Mouse (Mus musculus): ENCODE measurements at regions not wholly inside any gene's neighbourhood (a gene's known extent, or its start where the extent isn't known, plus 50 kb on each side); places are given as distances from the start of the nearest gene placed in this dataset.

DNA sequence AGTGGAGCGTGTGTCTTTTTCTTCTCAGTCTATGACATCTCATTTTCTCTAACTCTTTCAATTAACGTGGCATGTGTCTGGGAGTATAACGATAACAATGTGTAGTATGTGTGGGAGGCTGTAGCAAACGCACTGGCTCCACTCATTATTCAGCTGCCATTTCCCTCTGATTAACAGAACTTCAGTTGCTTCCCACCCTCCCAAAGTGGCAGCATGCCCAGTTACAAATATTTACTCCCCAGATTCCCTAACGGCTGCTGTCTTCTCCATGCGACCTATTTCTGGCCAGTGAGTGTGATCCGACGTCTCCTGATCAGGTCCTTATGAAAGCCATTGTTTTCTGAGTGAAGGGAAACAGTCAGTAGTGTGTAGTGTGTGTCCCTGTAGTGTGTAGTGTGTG lies 88.2 kb downstream of the Vcpkmt start:
- DNase-seq: no peak
- H3K4me1 ChIP-seq (ENCODE audit: control insufficient read depth, insufficient read depth, low read length): peaks cover 20% of the 10 kb centered on the region
- WGBS: 13% methylated on average over 8 of the region's 8 CpGs
- TF ChIP-seq CTCF (IDR thresholded peaks at IDR 0.05; ENCODE audit: insufficient read depth, low read length): no peak
- TF ChIP-seq POLR2A (IDR thresholded peaks at IDR 0.05; ENCODE audit: borderline replicate concordance, extremely low read depth, low read depth, low read length): no peak
- no peak overlapping the region for H3K4me3 ChIP-seq (replicated peaks; ENCODE audit: extremely low read depth, low read depth, low read length)

DNA sequence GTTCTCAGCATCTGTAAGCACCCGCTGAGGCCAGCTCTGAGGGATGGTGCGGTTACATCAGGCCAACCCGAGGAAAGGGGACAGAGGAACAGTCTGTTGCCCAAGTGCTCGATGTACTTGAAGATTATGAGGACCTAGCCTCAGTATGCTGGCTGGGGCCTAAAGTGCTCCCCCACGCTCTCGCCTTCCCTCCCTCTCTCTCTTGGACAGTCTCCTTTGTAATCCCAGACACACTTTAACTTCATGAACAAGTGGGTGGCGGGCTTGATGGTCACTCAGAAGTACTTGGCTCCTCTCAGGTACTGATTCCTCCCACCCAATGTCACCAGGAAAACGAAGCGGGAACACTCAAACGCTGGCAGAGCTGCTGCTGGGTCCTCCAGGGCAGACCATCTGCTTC lies 93.1 kb downstream of the Vcpkmt start:
- no peak overlapping the region for H3K4me3 ChIP-seq (replicated peaks; ENCODE audit: extremely low read depth, low read depth, low read length)
- 85% methylated on average over 10 of the region's 10 CpGs for WGBS
- peak; percentile 56 for DNase-seq
- TF ChIP-seq CTCF (IDR thresholded peaks at IDR 0.05; ENCODE audit: insufficient read depth, low read length) (no peak), POLR2A (IDR thresholded peaks at IDR 0.05; ENCODE audit: borderline replicate concordance, extremely low read depth, low read depth, low read length) (no peak)
- peaks cover 15% of the 10 kb centered on the region for H3K4me1 ChIP-seq (ENCODE audit: control insufficient read depth, insufficient read depth, low read length)

DNA sequence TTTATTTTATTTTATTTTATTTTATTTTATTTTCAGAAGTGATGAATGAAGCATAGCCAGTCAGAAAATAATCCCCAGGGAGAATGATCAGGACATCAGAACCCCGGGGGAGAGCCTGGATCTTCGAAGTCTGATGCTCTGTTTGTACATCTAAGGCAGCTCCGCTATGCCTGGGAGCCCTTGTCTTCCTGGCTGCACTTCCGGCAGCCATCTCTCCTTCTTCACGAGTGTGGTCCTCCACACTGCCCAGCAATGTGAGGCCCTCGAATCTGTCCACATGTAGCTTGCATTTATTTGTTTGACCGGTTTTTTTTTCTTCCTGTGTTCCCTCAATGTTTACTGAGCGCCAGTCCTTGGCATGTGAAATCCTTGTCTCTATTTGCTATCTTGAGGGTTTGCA lies 95.9 kb downstream of the Vcpkmt start:
- Histone ChIP-seq H3K4me3 (replicated peaks; ENCODE audit: extremely low read depth, low read depth, low read length) (no peak overlapping the region), H3K4me1 (ENCODE audit: control insufficient read depth, insufficient read depth, low read length) (peaks cover 11% of the 10 kb centered on the region)
- 50% methylated on average over 8 of the region's 8 CpGs for WGBS
- DNase-seq: no peak
- TF ChIP-seq CTCF (IDR thresholded peaks at IDR 0.05; ENCODE audit: insufficient read depth, low read length): no peak
- TF ChIP-seq POLR2A (IDR thresholded peaks at IDR 0.05; ENCODE audit: borderline replicate concordance, extremely low read depth, low read depth, low read length): no peak

DNA sequence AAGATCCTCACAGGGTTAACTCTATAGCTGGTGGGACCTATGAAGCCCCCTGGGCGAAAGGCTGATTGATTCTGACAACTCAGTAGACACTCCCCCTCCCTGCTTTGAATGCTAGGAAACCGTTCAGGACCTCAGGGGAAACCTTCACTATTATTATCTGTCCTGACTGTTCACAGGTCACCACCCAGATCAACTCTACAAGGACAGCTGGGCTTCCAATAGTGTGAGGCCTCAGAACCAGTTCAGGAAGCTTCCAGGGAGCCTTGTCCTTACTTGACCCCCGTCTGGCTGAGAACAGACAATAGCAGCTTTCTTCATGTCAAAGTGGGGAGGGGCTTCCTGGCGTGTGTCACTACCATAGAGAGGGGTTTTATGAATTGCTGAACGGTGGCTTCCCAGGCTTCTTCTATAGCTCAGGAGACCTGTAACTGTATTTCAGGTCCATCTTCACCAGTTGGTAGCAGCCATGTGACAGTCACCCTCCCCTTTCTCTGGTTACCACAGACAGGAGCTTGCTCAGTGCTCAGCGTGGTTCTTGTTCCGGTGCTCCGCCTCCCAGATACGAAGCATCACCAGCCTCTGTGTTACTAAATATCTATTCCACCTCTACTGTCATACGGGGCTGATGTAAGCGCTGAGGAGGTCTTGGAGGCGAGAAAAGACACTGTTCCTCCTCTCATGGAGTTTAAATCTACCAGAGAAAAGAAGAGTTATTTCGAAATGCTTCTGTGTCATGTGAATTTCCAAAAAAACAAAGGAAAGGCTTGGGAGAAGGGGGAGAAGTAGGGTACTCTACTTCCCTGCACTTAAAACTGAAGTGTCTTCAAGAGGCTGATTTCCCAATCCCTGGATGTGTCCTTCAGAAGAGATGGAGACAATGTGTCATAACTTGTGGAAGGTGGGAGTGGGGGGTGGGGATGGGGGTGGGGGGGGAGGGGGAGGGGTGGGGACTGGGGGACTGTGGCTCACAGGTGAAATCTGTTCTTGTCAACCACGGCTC lies 96.9 kb downstream of the Vcpkmt start:
- Histone ChIP-seq H3K4me1 (ENCODE audit: control insufficient read depth, insufficient read depth, low read length) (peaks cover 11% of the 10 kb centered on the region), H3K4me3 (replicated peaks; ENCODE audit: extremely low read depth, low read depth, low read length) (no peak overlapping the region)
- 16% methylated on average over 14 of the region's 14 CpGs for WGBS
- DNase-seq: peak; percentile 51
- TF ChIP-seq POLR2A (IDR thresholded peaks at IDR 0.05; ENCODE audit: borderline replicate concordance, extremely low read depth, low read depth, low read length) (0 out of 2 replicates have a peak, but pooled peaks have one; percentile 20), CTCF (IDR thresholded peaks at IDR 0.05; ENCODE audit: insufficient read depth, low read length) (no peak)

DNA sequence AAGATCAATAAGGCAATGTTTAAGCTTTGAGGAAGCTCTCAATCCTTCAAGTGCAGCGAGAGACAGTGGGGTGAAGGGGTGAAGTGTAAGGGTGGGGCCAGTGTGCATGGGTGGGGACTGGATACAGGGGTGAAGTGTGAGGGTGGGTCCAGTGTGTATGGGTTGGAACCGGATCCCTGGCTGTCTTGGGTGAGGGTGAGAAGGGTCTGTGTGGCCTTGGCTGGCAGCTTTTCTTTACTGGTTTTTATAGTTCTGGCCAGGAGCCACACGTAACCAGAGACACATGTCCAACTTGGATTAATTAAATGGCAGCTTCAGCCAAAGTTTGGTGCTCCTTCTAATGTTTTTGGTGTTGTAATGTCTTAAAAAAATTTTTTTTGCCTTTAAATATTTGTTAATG lies 101.4 kb downstream of the Vcpkmt start:
- Histone ChIP-seq H3K4me1 (ENCODE audit: control insufficient read depth, insufficient read depth, low read length) (peaks cover 13% of the 10 kb centered on the region), H3K4me3 (replicated peaks; ENCODE audit: extremely low read depth, low read depth, low read length) (no peak overlapping the region)
- no peak for DNase-seq
- WGBS: 56% methylated on average over 3 of the region's 3 CpGs
- no peak for TF ChIP-seq CTCF (IDR thresholded peaks at IDR 0.05; ENCODE audit: insufficient read depth, low read length)
- TF ChIP-seq POLR2A (IDR thresholded peaks at IDR 0.05; ENCODE audit: borderline replicate concordance, extremely low read depth, low read depth, low read length): no peak

DNA sequence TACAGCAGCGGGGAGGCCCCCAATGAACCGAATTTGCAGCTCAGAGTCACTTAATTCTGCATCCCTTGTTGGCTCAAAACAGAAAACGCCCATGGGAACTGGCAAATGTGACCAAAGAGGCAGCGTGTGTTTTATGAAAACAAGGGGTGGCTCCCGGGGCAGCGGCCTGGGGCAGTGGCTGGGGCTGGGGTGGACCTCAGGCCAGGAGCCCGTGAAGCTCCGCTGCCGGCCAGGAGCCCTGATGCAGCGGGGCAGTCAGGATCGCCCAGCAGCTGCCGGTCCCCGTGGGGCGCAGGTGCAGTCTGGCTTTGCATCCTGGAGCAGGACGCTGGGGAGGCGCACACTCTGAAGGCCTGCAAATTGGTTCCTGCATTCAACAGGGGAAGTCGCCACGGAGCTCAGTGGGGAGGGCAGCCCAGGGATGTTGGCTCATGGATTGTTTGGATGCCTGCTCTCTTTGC lies 104.4 kb upstream of the Gm9887 start:
- Histone ChIP-seq H3K4me3 (replicated peaks; ENCODE audit: extremely low read depth, low read depth, low read length) (no peak overlapping the region), H3K4me1 (ENCODE audit: control insufficient read depth, insufficient read depth, low read length) (peaks cover 5% of the 10 kb centered on the region; the same call in 1 of the 2 replicates)
- no peak for DNase-seq
- WGBS: 27% methylated on average over 18 of the region's 18 CpGs
- TF ChIP-seq CTCF (IDR thresholded peaks at IDR 0.05; ENCODE audit: insufficient read depth, low read length) (no peak), POLR2A (IDR thresholded peaks at IDR 0.05; ENCODE audit: borderline replicate concordance, extremely low read depth, low read depth, low read length) (peak; percentile 15; the same call in 1 of the 2 replicates)

DNA sequence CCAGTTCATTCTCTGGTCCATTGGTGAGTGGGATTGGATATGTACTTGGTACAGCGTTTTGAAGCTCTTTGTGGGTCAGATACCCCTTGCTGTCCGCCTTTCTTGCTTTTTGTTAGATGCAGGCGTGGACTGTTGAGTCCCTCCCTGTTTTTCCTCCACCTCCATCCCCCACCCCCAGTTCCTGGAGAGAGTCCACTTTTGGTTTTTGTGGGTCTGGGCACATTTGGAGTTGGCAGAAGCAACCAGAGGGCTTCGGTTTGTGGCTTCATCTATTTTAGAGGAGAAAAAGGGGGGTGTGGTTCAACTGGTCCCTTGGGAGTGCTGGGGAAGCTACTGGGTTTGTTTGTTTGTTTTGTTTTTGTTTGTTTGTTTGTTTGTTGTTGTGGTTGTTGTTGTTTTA lies 103.9 kb upstream of the Gm9887 start:
- H3K4me3 ChIP-seq (replicated peaks; ENCODE audit: extremely low read depth, low read depth, low read length): no peak overlapping the region
- H3K4me1 ChIP-seq (ENCODE audit: control insufficient read depth, insufficient read depth, low read length): peaks cover 5% of the 10 kb centered on the region; the same call in 1 of the 2 replicates
- DNase-seq: no peak
- 81% methylated on average over 4 of the region's 4 CpGs for WGBS
- no peak for TF ChIP-seq CTCF (IDR thresholded peaks at IDR 0.05; ENCODE audit: insufficient read depth, low read length)
- TF ChIP-seq POLR2A (IDR thresholded peaks at IDR 0.05; ENCODE audit: borderline replicate concordance, extremely low read depth, low read depth, low read length): no peak

DNA sequence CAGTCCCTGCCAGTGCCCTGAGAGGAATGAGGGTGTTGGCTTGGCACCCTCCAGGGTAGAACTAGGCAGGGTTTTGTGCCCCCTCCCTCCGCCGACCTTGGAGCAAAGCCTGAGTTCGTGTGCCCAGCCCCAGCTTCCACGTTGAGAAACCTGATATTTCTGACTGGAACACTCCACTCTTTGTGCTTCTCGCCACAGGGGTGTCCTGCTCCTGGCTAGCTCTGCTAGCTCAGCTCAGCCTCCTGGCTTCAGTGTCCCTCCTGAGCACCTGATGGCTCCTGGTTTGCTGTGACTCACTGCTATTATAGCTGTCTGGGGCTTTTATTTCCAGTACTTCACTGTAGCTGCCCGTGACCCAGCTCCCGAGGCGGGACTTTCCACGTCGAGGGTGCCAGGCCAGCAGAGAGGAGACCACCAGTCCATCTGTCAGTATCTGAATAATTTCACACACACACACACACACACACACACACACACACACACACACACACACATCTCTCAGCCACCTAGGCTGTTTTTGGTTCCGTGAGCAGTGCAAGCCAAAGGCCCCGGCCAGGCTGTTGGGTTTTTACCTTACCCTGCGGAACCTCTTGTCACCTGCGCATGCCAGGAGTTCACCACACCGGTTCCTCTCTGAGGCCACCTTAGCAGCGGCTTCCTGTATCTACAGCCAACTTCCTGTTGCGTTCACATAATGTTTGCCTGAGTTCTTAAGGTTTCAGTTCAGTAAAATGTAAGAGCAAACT lies 102.8 kb upstream of the Gm9887 start:
- TF ChIP-seq CTCF (IDR thresholded peaks at IDR 0.05; ENCODE audit: insufficient read depth, low read length): no peak
- peak; percentile 54; the same call in 1 of the 2 replicates for TF ChIP-seq POLR2A (IDR thresholded peaks at IDR 0.05; ENCODE audit: borderline replicate concordance, extremely low read depth, low read depth, low read length)
- WGBS: 43% methylated on average over 17 of the region's 17 CpGs
- no peak for DNase-seq
- Histone ChIP-seq H3K4me3 (replicated peaks; ENCODE audit: extremely low read depth, low read depth, low read length) (peak overlapping the region; percentile 27), H3K4me1 (ENCODE audit: control insufficient read depth, insufficient read depth, low read length) (peaks cover 5% of the 10 kb centered on the region; the same call in 1 of the 2 replicates)
